Mouse (Mus musculus): ENCODE data around the gene Ermard. TPM values are rescaled to one million over a fixed set of nuclear protein-coding genes. Genes with fewer than 3 reads are reported as not detected.

Gene Ermard
- polyA plus RNA-seq, 1 experiment from 2014 or later = 79.6 TPM

- no peak for ATAC-seq (ENCODE audit: low FRiP score, low TSS enrichment)
- H3K4me2 ChIP-seq (replicated peaks; ENCODE audit: low read depth, low read length) = no peak overlapping the region
Measured at GRCm38 (mm10) chr17:15059646-15060045, 18.6 kb downstream of the Ermard start.

GRCm38 (mm10) chr17:15060356-15060755 is 19.3 kb downstream of the Ermard start:
- WGBS = 88% methylated on average over 6 of the region's 6 CpGs
- no peak overlapping the region for H3K4me3 ChIP-seq (ENCODE audit: low read length)
- no peak overlapping the region for H3K27ac ChIP-seq (ENCODE audit: low read length)
- no peaks in the 10 kb centered on the region for H3K4me1 ChIP-seq (ENCODE audit: insufficient read depth, low read length)
- H3K9me3 ChIP-seq (ENCODE audit: low read length) = no peaks in the 10 kb centered on the region
- ATAC-seq (ENCODE audit: low FRiP score, low TSS enrichment) = no peak
- no peak overlapping the region for H3K4me2 ChIP-seq (replicated peaks; ENCODE audit: low read depth, low read length)
- peaks cover 39% of the 10 kb centered on the region for H3K36me3 ChIP-seq (ENCODE audit: insufficient read depth, low read length)
- no peaks in the 10 kb centered on the region for H3K27me3 ChIP-seq (ENCODE audit: insufficient read depth, low read length)
- no peak overlapping the region for H3K9ac ChIP-seq (replicated peaks; ENCODE audit: low read length)

More at GRCm38 (mm10) chr17:15059646-15060045, 18.6 kb downstream of the Ermard start:
- WGBS = 95% methylated on average over 14 of the region's 14 CpGs
- Histone ChIP-seq H3K4me1 (ENCODE audit: insufficient read depth, low read length) (no peaks in the 10 kb centered on the region), H3K9ac (replicated peaks; ENCODE audit: low read length) (no peak overlapping the region), H3K27me3 (ENCODE audit: insufficient read depth, low read length) (no peaks in the 10 kb centered on the region), H3K27ac (ENCODE audit: low read length) (no peak overlapping the region), H3K36me3 (ENCODE audit: insufficient read depth, low read length) (peaks cover 39% of the 10 kb centered on the region), H3K4me3 (ENCODE audit: low read length) (no peak overlapping the region), H3K9me3 (ENCODE audit: low read length) (no peaks in the 10 kb centered on the region)

GRCm38 (mm10) chr17:15065391-15066024 is 24.5 kb downstream of the Ermard start:
- peak overlapping the region; percentile 3; the same call in 1 of the 2 replicates for H3K4me3 ChIP-seq (ENCODE audit: low read length)
- H3K9me3 ChIP-seq (ENCODE audit: low read length) = no peaks in the 10 kb centered on the region
- 39% methylated on average over 13 of the region's 13 CpGs for WGBS
- peak overlapping the region; percentile 38 for H3K4me2 ChIP-seq (replicated peaks; ENCODE audit: low read depth, low read length)
- ATAC-seq (ENCODE audit: low FRiP score, low TSS enrichment) = peak; percentile 84
- H3K36me3 ChIP-seq (ENCODE audit: insufficient read depth, low read length) = peaks cover 16% of the 10 kb centered on the region
- H3K27ac ChIP-seq (ENCODE audit: low read length) = no peak overlapping the region
- no peaks in the 10 kb centered on the region for H3K27me3 ChIP-seq (ENCODE audit: insufficient read depth, low read length)
- 0 out of 2 replicates have a peak overlapping the region, but pooled peaks have one; percentile 28 for H3K9ac ChIP-seq (replicated peaks; ENCODE audit: low read length)
- H3K4me1 ChIP-seq (ENCODE audit: insufficient read depth, low read length) = peaks cover 10% of the 10 kb centered on the region

- Histone ChIP-seq H3K4me3 (ENCODE audit: low read length) (peak overlapping the region; percentile 3; the same call in 1 of the 2 replicates), H3K4me2 (replicated peaks; ENCODE audit: low read depth, low read length) (peak overlapping the region; percentile 38), H3K9me3 (ENCODE audit: low read length) (no peaks in the 10 kb centered on the region), H3K4me1 (ENCODE audit: insufficient read depth, low read length) (peaks cover 10% of the 10 kb centered on the region), H3K27me3 (ENCODE audit: insufficient read depth, low read length) (no peaks in the 10 kb centered on the region), H3K9ac (replicated peaks; ENCODE audit: low read length) (0 out of 2 replicates have a peak overlapping the region, but pooled peaks have one; percentile 28), H3K36me3 (ENCODE audit: insufficient read depth, low read length) (peaks cover 13% of the 10 kb centered on the region), H3K27ac (ENCODE audit: low read length) (no peak overlapping the region)
- WGBS = 36% methylated on average over 6 of the region's 6 CpGs
- ATAC-seq (ENCODE audit: low FRiP score, low TSS enrichment) = peak; percentile 76; the same call in 1 of the 2 replicates
Measured at GRCm38 (mm10) chr17:15066066-15066465, 25.1 kb downstream of the Ermard start.

GRCm38 (mm10) chr17:15066911-15067310 is 25.9 kb downstream of the Ermard start:
- Histone ChIP-seq H3K9ac (replicated peaks; ENCODE audit: low read length) (no peak overlapping the region), H3K27ac (ENCODE audit: low read length) (no peak overlapping the region), H3K27me3 (ENCODE audit: insufficient read depth, low read length) (no peaks in the 10 kb centered on the region), H3K4me1 (ENCODE audit: insufficient read depth, low read length) (peaks cover 10% of the 10 kb centered on the region), H3K9me3 (ENCODE audit: low read length) (no peaks in the 10 kb centered on the region), H3K4me3 (ENCODE audit: low read length) (no peak overlapping the region), H3K36me3 (ENCODE audit: insufficient read depth, low read length) (peaks cover 8% of the 10 kb centered on the region), H3K4me2 (replicated peaks; ENCODE audit: low read depth, low read length) (no peak overlapping the region)
- WGBS = 55% methylated on average over 1 of the region's 1 CpGs
- no peak for ATAC-seq (ENCODE audit: low FRiP score, low TSS enrichment)

GRCm38 (mm10) chr17:15068040-15068792 is 27.2 kb downstream of the Ermard start:
- Histone ChIP-seq H3K36me3 (ENCODE audit: insufficient read depth, low read length) (peaks cover 6% of the 10 kb centered on the region; the same call in 1 of the 2 replicates), H3K9me3 (ENCODE audit: low read length) (no peaks in the 10 kb centered on the region), H3K4me1 (ENCODE audit: insufficient read depth, low read length) (peaks cover 10% of the 10 kb centered on the region), H3K4me3 (ENCODE audit: low read length) (no peak overlapping the region), H3K27me3 (ENCODE audit: insufficient read depth, low read length) (no peaks in the 10 kb centered on the region), H3K4me2 (replicated peaks; ENCODE audit: low read depth, low read length) (no peak overlapping the region), H3K27ac (ENCODE audit: low read length) (no peak overlapping the region), H3K9ac (replicated peaks; ENCODE audit: low read length) (no peak overlapping the region)
- WGBS = 42% methylated on average over 8 of the region's 8 CpGs
- no peak for ATAC-seq (ENCODE audit: low FRiP score, low TSS enrichment)

- H3K27me3 ChIP-seq (ENCODE audit: insufficient read depth, low read length) = no peaks in the 10 kb centered on the region
- 0 out of 2 replicates have a peak, but pooled peaks cover 4% of the 10 kb centered on the region for H3K36me3 ChIP-seq (ENCODE audit: insufficient read depth, low read length)
- H3K4me1 ChIP-seq (ENCODE audit: insufficient read depth, low read length) = peaks cover 12% of the 10 kb centered on the region
- H3K9ac ChIP-seq (replicated peaks; ENCODE audit: low read length) = no peak overlapping the region
- WGBS = 41% methylated on average over 2 of the region's 2 CpGs
- H3K4me2 ChIP-seq (replicated peaks; ENCODE audit: low read depth, low read length) = no peak overlapping the region
- ATAC-seq (ENCODE audit: low FRiP score, low TSS enrichment) = no peak
- no peak overlapping the region for H3K4me3 ChIP-seq (ENCODE audit: low read length)
- H3K9me3 ChIP-seq (ENCODE audit: low read length) = no peaks in the 10 kb centered on the region
- H3K27ac ChIP-seq (ENCODE audit: low read length) = no peak overlapping the region
Measured at GRCm38 (mm10) chr17:15069124-15069523, 28.1 kb downstream of the Ermard start.

GRCm38 (mm10) chr17:15072211-15072610 is 31.2 kb downstream of the Ermard start:
- H3K4me2 ChIP-seq (replicated peaks; ENCODE audit: low read depth, low read length) = no peak overlapping the region
- no peak overlapping the region for H3K4me3 ChIP-seq (ENCODE audit: low read length)
- H3K9ac ChIP-seq (replicated peaks; ENCODE audit: low read length) = no peak overlapping the region
- 62% methylated on average over 2 of the region's 2 CpGs for WGBS
- H3K9me3 ChIP-seq (ENCODE audit: low read length) = no peaks in the 10 kb centered on the region
- no peak overlapping the region for H3K27ac ChIP-seq (ENCODE audit: low read length)
- H3K27me3 ChIP-seq (ENCODE audit: insufficient read depth, low read length) = no peaks in the 10 kb centered on the region
- peaks cover 17% of the 10 kb centered on the region; the same call in 1 of the 2 replicates for H3K4me1 ChIP-seq (ENCODE audit: insufficient read depth, low read length)
- H3K36me3 ChIP-seq (ENCODE audit: insufficient read depth, low read length) = no peaks in the 10 kb centered on the region
- ATAC-seq (ENCODE audit: low FRiP score, low TSS enrichment) = no peak

- Histone ChIP-seq H3K27ac (ENCODE audit: low read length) (peak overlapping the region; percentile 56; the same call in 1 of the 2 replicates), H3K36me3 (ENCODE audit: insufficient read depth, low read length) (no peaks in the 10 kb centered on the region), H3K4me2 (replicated peaks; ENCODE audit: low read depth, low read length) (no peak overlapping the region), H3K9me3 (ENCODE audit: low read length) (no peaks in the 10 kb centered on the region), H3K4me1 (ENCODE audit: insufficient read depth, low read length) (peaks cover 15% of the 10 kb centered on the region; the same call in 1 of the 2 replicates), H3K27me3 (ENCODE audit: insufficient read depth, low read length) (no peaks in the 10 kb centered on the region), H3K9ac (replicated peaks; ENCODE audit: low read length) (no peak overlapping the region), H3K4me3 (ENCODE audit: low read length) (no peak overlapping the region)
- peak; percentile 66 for ATAC-seq (ENCODE audit: low FRiP score, low TSS enrichment)
- 61% methylated on average over 8 of the region's 8 CpGs for WGBS
Measured at GRCm38 (mm10) chr17:15075033-15075432, 34.0 kb downstream of the Ermard start.

GRCm38 (mm10) chr17:15077536-15077935 is 36.5 kb downstream of the Ermard start:
- H3K27me3 ChIP-seq (ENCODE audit: insufficient read depth, low read length) = no peaks in the 10 kb centered on the region
- H3K4me3 ChIP-seq (ENCODE audit: low read length) = no peak overlapping the region
- H3K27ac ChIP-seq (ENCODE audit: low read length) = no peak overlapping the region
- no peak overlapping the region for H3K4me2 ChIP-seq (replicated peaks; ENCODE audit: low read depth, low read length)
- H3K9ac ChIP-seq (replicated peaks; ENCODE audit: low read length) = no peak overlapping the region
- H3K36me3 ChIP-seq (ENCODE audit: insufficient read depth, low read length) = no peaks in the 10 kb centered on the region
- no peak for ATAC-seq (ENCODE audit: low FRiP score, low TSS enrichment)
- H3K9me3 ChIP-seq (ENCODE audit: low read length) = no peaks in the 10 kb centered on the region
- WGBS = 38% methylated on average over 2 of the region's 2 CpGs
- H3K4me1 ChIP-seq (ENCODE audit: insufficient read depth, low read length) = peaks cover 15% of the 10 kb centered on the region; the same call in 1 of the 2 replicates
